Mouse (Mus musculus): ENCODE results near the gene Neurl1b.

- TF ChIP-seq ZC3H11A (IDR thresholded peaks at IDR 0.05; ENCODE audit: borderline replicate concordance, low read depth, low read length) (no peak), ZNF384 (IDR thresholded peaks at IDR 0.05; ENCODE audit: low read depth, low read length) (no peak), CHD2 (IDR thresholded peaks at IDR 0.05; ENCODE audit: low read depth, low read length) (no peak), MAFK (IDR thresholded peaks at IDR 0.05; ENCODE audit: insufficient read depth, low read depth, low read length) (no peak)
These were observed 43.9 kb upstream of the Neurl1b start for GRCm38 (mm10) chr17:26370521-26371245.

All from ES-E14 (cell line).